Mouse (Mus musculus): ENCODE results near the gene Cenpx. TPM values are rescaled to one million over a fixed set of nuclear protein-coding genes. Genes with fewer than 3 reads are reported as not detected.

The Cenpx gene
- 109 and 110 TPM in 2 replicates for polyA plus RNA-seq (2012; ENCODE audit: insufficient read depth, insufficient read length, missing spikeins)

GRCm38 (mm10) chr11:120713580-120714518 lies at the start of gene Cenpx, which contains the start of gene Lrrc45:
TSS of gene Cenpx (minus strand) at chr11:120713738.
TSS of gene Lrrc45 (plus strand) at chr11:120713925.
- peak; percentile 52; the same call in 1 of the 2 replicates for TF ChIP-seq POLR2A (IDR thresholded peaks at IDR 0.05; ENCODE audit: borderline replicate concordance, low read depth, low read length)
- no peak for TF ChIP-seq CTCF (IDR thresholded peaks at IDR 0.05; ENCODE audit: low read depth, low read length)
- H3K27ac ChIP-seq (ENCODE audit: insufficient read depth, low read depth, low read length) = peak within 1 kb of the TSS; percentile 14

GRCm38 (mm10) chr11:120762672-120763041 lies 49.1 kb upstream of the Cenpx start, which contains the start of gene Hmga1b:
TSS of gene Hmga1b (plus strand) at chr11:120762794.
- Histone ChIP-seq H3K4me3 (ENCODE audit: insufficient read depth, low read length) (peak within 1 kb of the TSS; percentile 31), H3K27ac (ENCODE audit: insufficient read depth, low read depth, low read length) (peak within 1 kb of the TSS; percentile 78), H3K4me1 (ENCODE audit: control insufficient read depth, insufficient read depth, low read length) (peaks cover 19% of the 10 kb centered on the region)

More at GRCm38 (mm10) chr11:120713580-120714518, at the start of gene Cenpx, which contains the start of gene Lrrc45:
- peak within 1 kb of the TSS; percentile 70 for H3K4me3 ChIP-seq (ENCODE audit: insufficient read depth, low read length)
- peaks cover 5% of the 10 kb centered on the region for H3K4me1 ChIP-seq (ENCODE audit: control insufficient read depth, insufficient read depth, low read length)

DNA sequence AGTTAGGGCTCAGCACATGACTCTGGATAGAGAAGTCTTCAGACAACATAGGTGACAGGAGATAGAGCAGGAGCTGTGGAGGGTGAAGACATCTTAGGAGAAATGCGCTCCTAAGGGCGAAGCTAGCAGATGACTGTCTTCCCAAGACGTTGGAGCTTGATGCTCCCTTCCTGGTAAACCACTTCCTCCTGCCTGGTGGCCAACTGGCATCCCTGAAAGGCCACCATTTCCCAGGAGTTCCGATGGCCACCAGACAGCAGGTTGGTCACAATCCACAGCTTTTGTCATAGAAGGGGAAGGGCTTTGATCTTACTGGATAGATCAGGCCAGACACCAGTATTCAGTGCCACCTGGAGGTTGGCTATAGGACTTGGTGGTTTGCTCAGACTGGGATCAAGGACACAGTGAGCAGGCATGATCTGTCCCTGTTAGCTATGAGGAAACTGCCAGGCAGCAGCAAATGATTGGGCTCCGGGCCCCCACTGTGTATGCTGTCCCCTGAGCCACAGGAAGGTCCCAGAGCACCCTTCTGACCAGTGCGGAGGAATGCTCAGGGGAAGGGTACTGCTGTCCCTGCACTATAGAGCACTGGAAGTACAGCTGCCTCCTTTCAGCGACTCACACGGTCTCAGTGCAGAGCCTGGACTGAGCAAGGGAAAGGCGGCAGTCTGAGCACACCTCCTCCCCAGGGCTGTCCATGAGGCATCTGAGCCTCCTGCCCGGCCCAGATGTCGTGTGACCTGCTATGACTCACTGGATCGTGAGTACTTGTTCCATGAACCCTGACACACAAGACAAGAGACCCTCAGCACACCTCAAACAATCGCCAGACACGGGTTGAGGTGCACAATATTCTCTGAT lies 48.5 kb upstream of the Cenpx start:
- Histone ChIP-seq H3K4me1 (ENCODE audit: control insufficient read depth, insufficient read depth, low read length) (peaks cover 13% of the 10 kb centered on the region), H3K4me3 (ENCODE audit: insufficient read depth, low read length) (peak overlapping the region; percentile 31), H3K27ac (ENCODE audit: insufficient read depth, low read depth, low read length) (peak overlapping the region; percentile 78)
- TF ChIP-seq POLR2A (IDR thresholded peaks at IDR 0.05; ENCODE audit: borderline replicate concordance, low read depth, low read length) (no peak), CTCF (IDR thresholded peaks at IDR 0.05; ENCODE audit: low read depth, low read length) (no peak)

DNA sequence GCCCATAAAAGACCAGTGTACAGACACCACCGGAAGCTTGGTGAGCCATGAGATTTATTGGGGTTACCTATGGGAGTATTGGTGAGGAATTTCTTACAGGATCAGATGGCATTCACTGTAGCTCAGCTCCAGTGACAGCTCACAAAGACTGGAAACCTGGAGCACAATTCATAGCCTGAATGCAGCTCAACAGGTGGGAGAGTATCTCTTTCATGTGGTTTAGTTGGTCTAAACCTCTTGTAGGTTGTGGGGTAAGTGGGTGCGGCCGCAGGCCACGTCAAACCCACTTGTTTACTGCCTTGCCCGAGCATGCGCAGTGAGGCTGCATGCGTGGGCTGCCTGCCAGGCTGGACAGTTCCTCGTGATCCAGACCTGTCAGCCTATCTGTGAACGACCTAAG lies 46.7 kb upstream of the Cenpx start:
- Histone ChIP-seq H3K4me1 (ENCODE audit: control insufficient read depth, insufficient read depth, low read length) (peaks cover 9% of the 10 kb centered on the region), H3K4me3 (ENCODE audit: insufficient read depth, low read length) (no peak overlapping the region), H3K27ac (ENCODE audit: insufficient read depth, low read depth, low read length) (no peak overlapping the region)
- TF ChIP-seq CTCF (IDR thresholded peaks at IDR 0.05; ENCODE audit: low read depth, low read length) = no peak
- no peak for TF ChIP-seq POLR2A (IDR thresholded peaks at IDR 0.05; ENCODE audit: borderline replicate concordance, low read depth, low read length)

- TF ChIP-seq CTCF (IDR thresholded peaks at IDR 0.05; ENCODE audit: low read depth, low read length) = no peak
- no peak for TF ChIP-seq POLR2A (IDR thresholded peaks at IDR 0.05; ENCODE audit: borderline replicate concordance, low read depth, low read length)
- Histone ChIP-seq H3K4me1 (ENCODE audit: control insufficient read depth, insufficient read depth, low read length) (peaks cover 28% of the 10 kb centered on the region), H3K4me3 (ENCODE audit: insufficient read depth, low read length) (no peak overlapping the region), H3K27ac (ENCODE audit: insufficient read depth, low read depth, low read length) (no peak overlapping the region)
Measured at GRCm38 (mm10) chr11:120751606-120752005, 38.1 kb upstream of the Cenpx start.

- H3K27ac ChIP-seq (ENCODE audit: insufficient read depth, low read depth, low read length) = no peak overlapping the region
- H3K4me3 ChIP-seq (ENCODE audit: insufficient read depth, low read length) = no peak overlapping the region
- TF ChIP-seq POLR2A (IDR thresholded peaks at IDR 0.05; ENCODE audit: borderline replicate concordance, low read depth, low read length) (no peak), CTCF (IDR thresholded peaks at IDR 0.05; ENCODE audit: low read depth, low read length) (peak; percentile 63; the same call in 1 of the 2 replicates)
- H3K4me1 ChIP-seq (ENCODE audit: control insufficient read depth, insufficient read depth, low read length) = peaks cover 37% of the 10 kb centered on the region
Measured at GRCm38 (mm10) chr11:120749430-120749829, 35.9 kb upstream of the Cenpx start.

DNA sequence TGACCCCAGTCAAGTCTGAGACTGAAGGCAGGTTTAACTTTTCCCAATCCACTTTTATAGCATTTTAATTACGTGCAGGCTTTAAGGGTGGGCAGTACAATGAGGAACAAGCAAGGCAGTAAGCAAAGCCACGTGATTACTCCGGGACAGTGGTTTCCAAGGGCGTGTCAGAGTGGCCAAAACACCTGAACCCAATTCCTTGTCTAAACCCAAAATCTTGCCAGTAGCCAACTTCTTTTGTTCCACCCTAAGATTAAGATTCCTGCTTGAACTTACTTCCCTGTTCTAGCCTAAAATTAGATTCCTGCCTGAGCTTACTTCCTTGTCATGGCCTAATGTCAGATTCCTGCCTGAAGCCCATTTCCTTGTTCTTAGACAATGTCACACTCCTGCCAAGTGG lies 34.4 kb upstream of the Cenpx start:
- Histone ChIP-seq H3K27ac (ENCODE audit: insufficient read depth, low read depth, low read length) (peak overlapping the region; percentile 88), H3K4me3 (ENCODE audit: insufficient read depth, low read length) (no peak overlapping the region), H3K4me1 (ENCODE audit: control insufficient read depth, insufficient read depth, low read length) (peaks cover 37% of the 10 kb centered on the region)
- TF ChIP-seq CTCF (IDR thresholded peaks at IDR 0.05; ENCODE audit: low read depth, low read length) (no peak), POLR2A (IDR thresholded peaks at IDR 0.05; ENCODE audit: borderline replicate concordance, low read depth, low read length) (no peak)

GRCm38 (mm10) chr11:120744121-120744701 lies 30.7 kb upstream of the Cenpx start:
- H3K4me3 ChIP-seq (ENCODE audit: insufficient read depth, low read length) = no peak overlapping the region
- H3K27ac ChIP-seq (ENCODE audit: insufficient read depth, low read depth, low read length) = no peak overlapping the region
- TF ChIP-seq POLR2A (IDR thresholded peaks at IDR 0.05; ENCODE audit: borderline replicate concordance, low read depth, low read length) = no peak
- no peak for TF ChIP-seq CTCF (IDR thresholded peaks at IDR 0.05; ENCODE audit: low read depth, low read length)
- peaks cover 26% of the 10 kb centered on the region for H3K4me1 ChIP-seq (ENCODE audit: control insufficient read depth, insufficient read depth, low read length)

DNA sequence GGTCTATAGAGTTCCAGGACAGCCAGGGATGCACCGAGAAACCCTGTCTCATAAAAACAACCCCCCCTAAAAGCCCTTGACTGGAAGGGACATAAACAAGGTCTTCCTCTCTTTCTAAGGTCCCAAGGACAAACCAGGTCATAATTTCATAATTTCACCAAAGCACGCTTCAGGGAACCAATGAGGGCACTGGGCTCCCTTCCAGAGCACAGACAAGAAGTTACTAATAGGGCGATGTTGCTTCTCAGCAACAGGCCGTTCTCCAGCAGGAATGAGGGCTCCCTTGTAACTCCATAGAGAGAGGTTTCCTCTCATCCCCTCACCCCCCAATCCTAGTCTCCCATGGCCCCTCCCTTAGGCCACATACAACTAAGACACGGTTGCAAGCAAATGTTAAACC lies 27.4 kb upstream of the Cenpx start:
- peaks cover 3% of the 10 kb centered on the region; the same call in 1 of the 2 replicates for H3K4me1 ChIP-seq (ENCODE audit: control insufficient read depth, insufficient read depth, low read length)
- no peak overlapping the region for H3K27ac ChIP-seq (ENCODE audit: insufficient read depth, low read depth, low read length)
- H3K4me3 ChIP-seq (ENCODE audit: insufficient read depth, low read length) = no peak overlapping the region
- TF ChIP-seq CTCF (IDR thresholded peaks at IDR 0.05; ENCODE audit: low read depth, low read length) (no peak), POLR2A (IDR thresholded peaks at IDR 0.05; ENCODE audit: borderline replicate concordance, low read depth, low read length) (no peak)

Data from bone marrow macrophage, adult 2 months (primary cell).